Mouse (Mus musculus): ENCODE results near the gene Amh. TPM values are rescaled to one million over a fixed set of nuclear protein-coding genes. Genes with fewer than 3 reads are reported as not detected.

Amh gene
- 0.09 and 0.13 TPM in 2 replicates for polyA plus RNA-seq (2015; fragmentation: Nextera tagmentation; extraction: Ambion mirVana)

DNA sequence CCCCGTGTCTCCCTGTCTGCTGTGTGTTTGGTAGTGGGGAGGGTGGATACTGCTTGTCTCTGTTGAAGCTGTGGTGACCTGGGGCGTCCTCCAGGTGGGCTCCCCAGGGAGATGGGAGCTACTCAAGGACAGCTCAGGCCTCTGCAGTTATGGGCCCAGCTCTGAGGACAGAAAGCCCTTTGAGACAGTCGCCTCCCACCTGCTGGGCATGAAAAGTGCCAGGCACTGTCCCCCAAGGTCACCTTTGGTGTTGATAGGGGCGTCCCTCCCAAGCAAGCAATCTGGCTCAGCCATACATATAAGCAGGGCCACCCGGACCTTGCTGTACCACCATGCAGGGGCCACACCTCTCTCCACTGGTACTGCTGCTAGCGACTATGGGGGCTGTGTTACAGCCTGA, at the start of gene Amh:
Gene Amh (plus strand): TSS at position 328 of the 400 bp plus-strand sequence.
- peaks cover 28% of the 10 kb centered on the region for H3K27me3 ChIP-seq
- no peak within 1 kb of the TSS for H3K4me3 ChIP-seq
- no peak within 1 kb of the TSS for H3K9ac ChIP-seq
- peaks cover 45% of the 10 kb centered on the region for H3K36me3 ChIP-seq
- WGBS, result 69% methylated on average over 6 of the region's 6 CpGs
- H3K4me1 ChIP-seq, result peaks cover 40% of the 10 kb centered on the region
- no peak for ATAC-seq (ENCODE audit: borderline replicate concordance, extremely low read depth, low FRiP score, low TSS enrichment)
- H3K27ac ChIP-seq, result no peak within 1 kb of the TSS
- no peak within 1 kb of the TSS for H3K4me2 ChIP-seq
- H3K9me3 ChIP-seq, result no peaks in the 10 kb centered on the region

DNA sequence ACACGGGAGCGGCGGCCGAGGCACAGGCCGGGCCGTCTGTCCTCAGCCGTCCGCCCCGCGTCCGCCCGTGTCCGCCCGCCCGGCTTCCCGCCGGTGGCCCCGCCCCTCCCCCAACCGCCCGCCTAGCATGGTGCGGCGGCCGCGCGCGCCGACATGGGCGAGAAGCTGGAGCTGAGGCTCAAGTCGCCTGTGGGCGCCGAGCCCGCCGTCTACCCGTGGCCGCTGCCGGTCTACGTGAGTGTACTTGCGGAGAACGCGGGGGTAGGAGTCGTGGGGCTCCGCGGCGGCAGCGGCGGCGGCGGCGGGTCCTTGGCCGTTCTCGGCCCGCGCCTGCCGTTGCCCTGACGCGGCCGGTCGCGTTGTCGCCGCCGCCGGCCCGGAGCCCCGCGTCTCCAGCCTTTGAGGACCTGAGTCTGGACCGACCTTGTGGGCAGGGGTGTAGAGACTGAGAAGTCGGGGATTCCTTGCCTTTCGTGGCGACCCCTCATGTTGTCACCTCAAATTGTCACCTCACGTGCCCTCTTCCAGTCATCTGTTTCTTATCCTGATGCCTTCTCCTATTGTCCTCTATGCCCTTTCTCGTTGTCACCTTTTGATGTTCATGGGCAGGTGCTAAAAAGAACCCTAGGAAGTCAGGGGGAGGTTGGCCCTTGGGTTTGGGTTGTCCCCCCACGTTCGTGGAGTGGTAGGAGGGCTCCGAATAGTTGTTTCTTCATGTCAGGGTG, 49.6 kb upstream of the Amh start:
- under 1% methylated on average over 58 of the region's 75 CpGs for WGBS
- peak overlapping the region; percentile 96 for H3K9ac ChIP-seq
- no peaks in the 10 kb centered on the region for H3K36me3 ChIP-seq
- H3K9me3 ChIP-seq, result no peaks in the 10 kb centered on the region
- peaks cover 39% of the 10 kb centered on the region for H3K4me1 ChIP-seq
- ATAC-seq (ENCODE audit: borderline replicate concordance, extremely low read depth, low FRiP score, low TSS enrichment), result no peak
- H3K4me2 ChIP-seq, result peak overlapping the region; percentile 59
- peak overlapping the region; percentile 89 for H3K4me3 ChIP-seq
- H3K27ac ChIP-seq, result peak overlapping the region; percentile 85
- no peaks in the 10 kb centered on the region for H3K27me3 ChIP-seq

DNA sequence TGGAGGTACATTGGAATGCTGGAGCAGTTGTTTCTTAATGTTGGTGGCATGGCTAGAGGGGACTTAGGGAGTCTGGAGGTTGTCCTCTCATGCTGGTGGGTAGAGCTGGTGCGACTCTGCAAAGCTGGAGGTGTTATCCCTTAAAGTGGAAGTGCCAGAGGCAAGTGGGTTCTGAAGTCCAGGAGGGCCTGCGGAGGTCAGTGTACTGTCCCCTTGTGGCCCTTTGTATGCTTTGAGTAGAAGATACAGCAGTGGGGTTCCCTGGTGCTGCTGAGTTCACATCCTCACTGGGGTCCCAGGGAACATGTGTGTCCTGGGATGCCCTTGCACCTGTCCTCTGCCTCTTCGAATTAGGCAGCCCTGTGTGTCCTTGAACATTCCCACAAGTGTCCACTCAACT, 48.9 kb upstream of the Amh start:
- 26% methylated on average over 3 of the region's 3 CpGs for WGBS

DNA sequence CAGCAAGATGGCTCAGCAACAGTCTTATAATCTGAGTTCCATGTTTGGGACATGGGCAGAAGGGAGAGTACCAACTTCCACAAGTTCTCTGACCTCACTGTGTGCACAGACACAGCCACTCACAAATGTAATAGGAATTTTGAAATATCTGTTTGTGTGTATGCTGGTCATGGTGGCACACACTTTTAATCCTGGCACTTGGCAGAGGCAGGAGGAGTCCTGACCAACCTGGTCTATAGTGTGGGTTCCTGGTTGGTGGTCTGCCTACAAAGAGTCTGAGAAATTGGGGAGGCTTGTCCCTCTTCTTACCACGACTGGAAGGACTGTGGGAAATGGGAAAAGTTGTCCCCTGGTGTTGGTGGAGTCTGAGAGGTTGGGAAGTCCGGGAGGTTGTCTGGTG, 48.5 kb upstream of the Amh start:
- Histone ChIP-seq H3K27ac (no peak overlapping the region), H3K9me3 (no peaks in the 10 kb centered on the region), H3K4me3 (peak overlapping the region; percentile 89), H3K9ac (peak overlapping the region; percentile 96), H3K36me3 (no peaks in the 10 kb centered on the region), H3K4me2 (peak overlapping the region; percentile 59), H3K27me3 (no peaks in the 10 kb centered on the region), H3K4me1 (peaks cover 39% of the 10 kb centered on the region)
- 55% methylated on average over 2 of the region's 2 CpGs for WGBS
- ATAC-seq (ENCODE audit: borderline replicate concordance, extremely low read depth, low FRiP score, low TSS enrichment), result no peak

More for the DNA sequence above, 48.9 kb upstream of the Amh start:
- Histone ChIP-seq H3K36me3 (no peaks in the 10 kb centered on the region), H3K4me2 (peak overlapping the region; percentile 59), H3K9ac (peak overlapping the region; percentile 96), H3K27me3 (no peaks in the 10 kb centered on the region), H3K9me3 (no peaks in the 10 kb centered on the region), H3K27ac (no peak overlapping the region), H3K4me3 (peak overlapping the region; percentile 89), H3K4me1 (peaks cover 41% of the 10 kb centered on the region)
- no peak for ATAC-seq (ENCODE audit: borderline replicate concordance, extremely low read depth, low FRiP score, low TSS enrichment)

DNA sequence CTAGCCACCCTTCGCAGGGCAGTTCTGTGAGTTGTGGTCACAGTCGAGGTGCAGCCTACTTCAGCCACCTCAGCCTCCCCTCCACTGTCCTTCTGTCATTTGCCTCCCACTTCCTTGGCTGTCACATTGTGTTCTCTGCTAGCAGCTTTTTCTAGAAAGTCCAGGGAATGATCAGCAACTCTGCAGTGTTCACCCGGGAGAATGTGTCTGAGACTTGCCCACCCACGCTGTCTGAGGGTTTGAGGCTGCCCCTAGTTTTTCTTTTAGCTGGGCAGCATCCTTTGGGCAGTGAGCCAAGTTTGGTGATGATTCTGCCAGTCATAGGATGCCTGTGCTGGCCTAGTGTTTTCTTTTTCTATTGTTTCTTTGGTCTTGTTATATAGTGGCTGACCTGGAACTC, 48.1 kb upstream of the Amh start:
- no peak for ATAC-seq (ENCODE audit: borderline replicate concordance, extremely low read depth, low FRiP score, low TSS enrichment)
- peaks cover 34% of the 10 kb centered on the region for H3K4me1 ChIP-seq
- no peaks in the 10 kb centered on the region for H3K9me3 ChIP-seq
- no peak overlapping the region for H3K27ac ChIP-seq
- H3K36me3 ChIP-seq, result no peaks in the 10 kb centered on the region
- no peaks in the 10 kb centered on the region for H3K27me3 ChIP-seq
- H3K4me2 ChIP-seq, result peak overlapping the region; percentile 59
- H3K4me3 ChIP-seq, result peak overlapping the region; percentile 89; the same call in 1 of the 2 replicates
- H3K9ac ChIP-seq, result peak overlapping the region; percentile 96; the same call in 1 of the 2 replicates
- WGBS, result 44% methylated on average over 4 of the region's 4 CpGs

DNA sequence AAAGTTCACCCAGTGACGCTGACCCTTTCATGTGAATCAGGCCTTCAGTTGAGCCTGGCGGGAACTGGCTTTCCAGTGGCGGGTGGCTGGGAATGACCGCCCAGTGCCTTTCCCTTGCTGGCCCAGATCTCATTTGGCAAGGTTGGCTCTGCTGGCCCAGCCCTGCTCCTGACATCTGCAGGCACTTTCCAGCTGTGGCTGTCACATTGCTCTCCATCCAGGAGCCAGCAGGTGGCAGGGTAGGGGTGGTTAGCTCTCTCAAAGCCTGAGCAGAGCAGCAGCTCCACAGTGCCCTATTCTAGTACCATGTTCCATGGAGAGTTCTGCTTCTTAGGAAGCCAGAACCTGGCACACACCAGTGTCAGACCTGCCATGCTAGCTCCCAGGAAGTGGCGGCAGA, 47.3 kb upstream of the Amh start:
- WGBS, result 31% methylated on average over 5 of the region's 5 CpGs
- H3K4me2 ChIP-seq, result peak overlapping the region; percentile 59; the same call in 1 of the 2 replicates
- H3K4me1 ChIP-seq, result peaks cover 27% of the 10 kb centered on the region

DNA sequence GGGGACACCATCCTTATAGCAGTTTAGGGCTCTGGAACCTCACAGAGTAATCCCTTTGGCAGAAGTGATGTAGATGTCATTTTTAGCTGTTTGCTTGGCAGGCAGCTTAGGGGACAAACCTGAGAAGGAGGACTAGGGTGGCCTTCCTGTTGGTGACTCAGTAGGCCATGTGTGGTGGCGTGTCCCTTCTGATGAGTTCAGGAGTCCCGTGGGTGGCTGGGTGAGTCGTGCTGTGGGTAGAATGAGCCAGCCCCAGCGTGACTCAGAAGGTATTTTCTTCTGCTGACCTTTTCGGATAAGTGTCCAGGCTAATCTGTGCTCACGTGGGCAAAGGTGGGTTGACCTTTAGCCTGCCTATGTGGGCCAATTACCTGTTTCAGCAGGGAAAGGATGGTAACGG, 46.4 kb upstream of the Amh start:
- H3K27ac ChIP-seq, result no peak overlapping the region
- no peaks in the 10 kb centered on the region for H3K9me3 ChIP-seq
- H3K36me3 ChIP-seq, result no peaks in the 10 kb centered on the region
- 73% methylated on average over 7 of the region's 7 CpGs for WGBS
- no peak overlapping the region for H3K9ac ChIP-seq
- H3K4me3 ChIP-seq, result no peak overlapping the region
- no peaks in the 10 kb centered on the region for H3K27me3 ChIP-seq
- peaks cover 27% of the 10 kb centered on the region for H3K4me1 ChIP-seq
- H3K4me2 ChIP-seq, result no peak overlapping the region
- ATAC-seq (ENCODE audit: borderline replicate concordance, extremely low read depth, low FRiP score, low TSS enrichment), result no peak

More for the DNA sequence above, 47.3 kb upstream of the Amh start:
- H3K9ac ChIP-seq, result no peak overlapping the region
- no peaks in the 10 kb centered on the region for H3K27me3 ChIP-seq
- no peak; the same call in 1 of the 2 replicates for ATAC-seq (ENCODE audit: borderline replicate concordance, extremely low read depth, low FRiP score, low TSS enrichment)
- no peaks in the 10 kb centered on the region for H3K9me3 ChIP-seq
- H3K36me3 ChIP-seq, result no peaks in the 10 kb centered on the region
- H3K27ac ChIP-seq, result no peak overlapping the region
- H3K4me3 ChIP-seq, result no peak overlapping the region

DNA sequence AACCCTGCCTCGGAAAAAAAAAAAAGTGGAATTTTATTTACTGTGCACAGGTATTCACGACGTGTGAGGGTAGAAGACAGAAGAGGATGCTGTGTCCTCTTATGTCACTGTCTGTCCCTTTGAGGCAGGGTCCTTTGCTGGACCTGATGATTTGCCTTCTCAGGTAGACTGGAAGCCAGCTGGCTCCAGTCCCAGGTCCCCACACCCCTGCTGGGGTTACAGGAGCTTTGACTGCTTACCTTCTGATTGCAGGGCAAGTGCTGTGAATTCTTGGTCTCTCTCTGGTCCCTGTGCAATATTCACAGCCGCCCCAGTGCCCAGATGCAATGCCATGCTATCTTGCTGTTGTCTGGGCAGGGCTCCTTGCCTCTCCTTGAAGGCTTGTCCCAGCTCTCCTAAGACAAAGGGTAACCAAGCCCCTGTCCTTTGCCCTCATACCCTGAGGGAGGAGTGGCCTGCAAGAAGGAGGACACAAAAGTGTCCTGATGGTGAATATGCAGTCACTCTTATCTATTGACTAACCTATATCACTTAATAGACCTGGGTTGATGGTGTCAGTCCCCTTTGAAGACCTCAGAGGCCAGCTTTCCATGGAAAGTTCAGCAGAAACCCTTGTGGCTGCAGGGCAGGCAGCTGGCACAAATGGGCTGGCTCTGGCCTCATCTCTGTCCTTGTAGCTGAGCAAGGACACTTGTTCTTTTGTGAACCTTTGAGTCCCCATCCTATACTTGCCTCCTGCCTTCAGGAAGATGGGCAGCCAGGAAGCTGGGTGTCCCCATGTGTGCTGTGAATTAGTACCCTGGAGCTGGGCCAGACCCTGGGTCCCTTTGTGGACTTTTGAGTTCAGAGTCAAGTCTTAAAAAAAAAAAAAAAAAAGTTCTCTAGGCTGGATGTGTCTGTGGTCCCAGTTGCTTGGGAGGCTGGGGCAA, 44.2 kb upstream of the Amh start:
- Histone ChIP-seq H3K36me3 (peaks cover 9% of the 10 kb centered on the region; the same call in 1 of the 2 replicates), H3K9me3 (no peaks in the 10 kb centered on the region), H3K27me3 (no peaks in the 10 kb centered on the region), H3K4me2 (no peak overlapping the region), H3K4me1 (peaks cover 30% of the 10 kb centered on the region), H3K4me3 (no peak overlapping the region), H3K27ac (no peak overlapping the region), H3K9ac (no peak overlapping the region)
- no peak for ATAC-seq (ENCODE audit: borderline replicate concordance, extremely low read depth, low FRiP score, low TSS enrichment)
- 85% methylated on average over 4 of the region's 4 CpGs for whole genome bisulfite sequencing

DNA sequence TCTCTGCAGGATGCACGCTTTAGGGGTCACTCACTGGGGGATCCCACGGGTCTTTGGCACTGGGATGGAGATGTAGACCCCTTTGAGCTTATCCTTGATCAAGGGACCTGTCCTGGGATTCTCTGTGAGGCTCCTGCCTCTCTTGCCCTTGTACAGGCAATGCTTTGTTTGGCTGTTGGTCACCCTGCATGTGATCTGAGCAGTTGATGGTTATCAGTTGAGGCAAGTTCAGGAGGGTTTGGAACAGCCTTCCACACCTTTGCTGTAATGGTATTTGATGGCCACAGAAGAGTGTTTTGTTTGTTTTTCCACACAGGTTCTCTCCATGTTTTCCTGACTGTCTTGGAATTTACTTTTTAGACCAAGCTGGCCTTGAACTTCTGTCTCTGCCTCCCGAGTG, 43.2 kb upstream of the Amh start:
- Histone ChIP-seq H3K9me3 (no peaks in the 10 kb centered on the region), H3K4me2 (no peak overlapping the region), H3K9ac (no peak overlapping the region), H3K27me3 (no peaks in the 10 kb centered on the region), H3K4me1 (peaks cover 28% of the 10 kb centered on the region), H3K36me3 (peaks cover 18% of the 10 kb centered on the region; the same call in 1 of the 2 replicates), H3K27ac (no peak overlapping the region), H3K4me3 (no peak overlapping the region)
- no peak for ATAC-seq (ENCODE audit: borderline replicate concordance, extremely low read depth, low FRiP score, low TSS enrichment)
- WGBS, result 59% methylated on average over 3 of the region's 3 CpGs

DNA sequence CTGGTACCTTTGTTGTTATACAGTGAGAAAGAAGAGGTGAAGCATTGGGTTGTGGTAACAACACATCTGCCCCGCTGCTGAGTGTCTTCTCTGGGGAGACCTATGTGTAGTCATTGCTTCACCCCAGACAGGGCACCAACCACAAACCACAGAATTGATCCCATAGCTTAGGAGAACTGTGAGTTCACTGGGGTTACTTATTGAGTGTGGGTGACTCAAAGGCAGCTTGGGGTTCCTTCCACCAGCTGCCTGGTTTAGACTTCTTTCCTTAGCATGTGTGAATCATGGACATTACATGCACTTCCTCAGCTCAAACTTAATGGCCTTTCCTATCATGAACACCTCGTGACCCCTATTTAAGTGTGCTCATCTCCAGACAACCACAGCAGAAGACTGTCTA, 41.5 kb upstream of the Amh start:
- WGBS, result 88% methylated on average over 2 of the region's 2 CpGs
- no peak overlapping the region for H3K4me2 ChIP-seq

DNA sequence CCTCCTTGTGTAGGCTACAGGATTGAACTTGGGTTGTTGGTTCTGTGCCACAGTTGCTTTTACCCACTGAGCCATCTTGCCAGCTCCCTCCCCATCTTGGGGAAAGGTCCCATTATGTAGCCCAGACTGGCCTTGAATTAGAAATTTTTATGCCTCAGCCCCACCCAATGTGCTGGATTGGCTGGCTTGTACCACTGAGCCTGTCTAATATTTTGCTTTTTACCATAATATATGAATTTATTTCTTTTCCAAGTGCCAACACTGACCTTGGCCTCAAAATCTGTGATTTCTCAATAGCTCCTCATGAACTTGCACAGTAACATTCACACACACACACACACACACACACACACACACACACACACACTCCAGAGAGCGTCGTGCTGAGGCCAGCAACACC, 39.3 kb upstream of the Amh start:
- Histone ChIP-seq H3K4me3 (no peak overlapping the region), H3K36me3 (peaks cover 50% of the 10 kb centered on the region), H3K4me1 (peaks cover 16% of the 10 kb centered on the region), H3K9ac (no peak overlapping the region), H3K27me3 (no peaks in the 10 kb centered on the region), H3K4me2 (no peak overlapping the region), H3K9me3 (no peaks in the 10 kb centered on the region), H3K27ac (peak overlapping the region; percentile 74)
- 0 out of 2 replicates have a peak, but pooled peaks have one; percentile 4 for ATAC-seq (ENCODE audit: borderline replicate concordance, extremely low read depth, low FRiP score, low TSS enrichment)
- WGBS, result 43% methylated on average over 2 of the region's 2 CpGs

More for the DNA sequence above, 41.5 kb upstream of the Amh start:
- Histone ChIP-seq H3K4me1 (peaks cover 19% of the 10 kb centered on the region), H3K9me3 (no peaks in the 10 kb centered on the region), H3K36me3 (peaks cover 31% of the 10 kb centered on the region), H3K27me3 (no peaks in the 10 kb centered on the region), H3K27ac (no peak overlapping the region), H3K4me3 (no peak overlapping the region), H3K9ac (no peak overlapping the region)
- ATAC-seq (ENCODE audit: borderline replicate concordance, extremely low read depth, low FRiP score, low TSS enrichment), result no peak
